Mouse (Mus musculus): Measurements from ENCODE around the gene Ctcf.

DNA sequence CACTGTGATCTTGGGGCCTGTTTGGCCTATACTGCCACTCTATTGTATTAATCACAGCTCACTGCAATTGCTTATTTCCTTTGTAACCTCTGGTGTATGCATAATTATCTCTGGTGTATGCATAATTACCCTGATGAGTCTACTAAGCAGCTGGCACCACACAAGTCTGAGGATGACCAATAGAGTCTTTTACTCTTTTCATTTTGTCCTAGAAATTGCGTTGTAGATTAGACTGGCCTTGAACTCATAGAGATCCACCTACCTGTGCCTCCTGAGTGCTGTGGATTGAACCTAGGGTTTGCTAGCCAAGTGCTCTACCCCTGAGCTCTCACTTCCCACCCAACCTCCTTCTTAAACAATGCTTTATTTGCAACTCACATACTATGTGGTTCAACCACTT, 10.3 kb upstream of the Ctcf start:
- TF ChIP-seq EP300 (IDR thresholded peaks at IDR 0.05; ENCODE audit: insufficient read depth, low read depth, low read length), result no peak
- no peak for TF ChIP-seq POLR2A (IDR thresholded peaks at IDR 0.05; ENCODE audit: insufficient read depth, low read depth, low read length)

All from heart, adult 2 months (tissue).